Mouse (Mus musculus) cerebellum, postnatal 14 days (tissue): Measurements from ENCODE around the gene Pds5a.

Experiments
- DNase-seq, 2 experiments: peaks; one replicate each; pipeline ENCODE4 v3.0.0; 2021; ENCODE audit warnings: mixed read lengths in 2 of 2

The Pds5a gene

GRCm38 (mm10) chr5:65561125-65561893 is 136.8 kb downstream of the Pds5a start:
- DNase-seq, result peak; percentile 30 to 31

DNA sequence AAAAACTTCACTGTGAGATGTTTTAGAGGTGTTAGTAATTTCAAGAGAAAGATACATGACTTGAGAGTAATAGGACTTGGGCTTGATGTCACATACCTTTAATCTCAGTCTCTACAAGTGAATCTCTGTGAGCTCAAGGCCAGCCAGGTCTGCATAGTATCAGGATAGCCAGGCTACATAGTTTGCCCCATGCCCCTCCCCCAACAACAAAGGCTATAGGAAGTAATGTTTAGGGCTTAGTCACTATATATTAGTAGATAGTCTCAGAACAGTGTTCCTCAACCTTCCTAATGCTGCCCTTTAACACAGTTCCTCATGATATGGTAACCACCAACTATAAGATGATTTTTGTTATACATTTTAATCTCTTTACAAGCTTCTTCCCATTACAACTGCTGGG is 141.0 kb downstream of the Pds5a start:
- no peak for DNase-seq
